Mouse (Mus musculus) CD4-positive, CD25-positive, alpha-beta regulatory T cell, adult 4 months (primary cell): Measurements from ENCODE around the gene Slc6a3. TPM values are rescaled to one million over a fixed set of nuclear protein-coding genes. Genes with fewer than 3 reads are reported as not detected.

ENCODE experiments used
- ATAC-seq: one replicate; pipeline ENCODE4 v1.8.0; 2017
- polyA plus RNA-seq, 2 experiments: library from polyadenylated mRNA; unstranded; fragments of 100-300 nt; shearing (Covaris generic); gene quantifications; one replicate each; pipeline ENCODE4 v1.2.1; 2017

Gene Slc6a3
- polyA plus RNA-seq, 2 experiments from 2014 or later, result not detected

- ATAC-seq, result no peak
Measured at GRCm38 (mm10) chr13:73592546-73592945, 56.0 kb downstream of the Slc6a3 start.

GRCm38 (mm10) chr13:73596276-73596675 is 59.7 kb downstream of the Slc6a3 start:
- ATAC-seq, result no peak

- ATAC-seq, result no peak
Measured at GRCm38 (mm10) chr13:73600217-73600616, 63.7 kb downstream of the Slc6a3 start.

- ATAC-seq, result no peak
Measured at GRCm38 (mm10) chr13:73603046-73603445, 66.5 kb downstream of the Slc6a3 start.

GRCm38 (mm10) chr13:73603522-73604155 is 67.1 kb downstream of the Slc6a3 start, which contains the start of gene Clptm1l:
Gene Clptm1l, plus strand, starts transcription at chr13:73604006.
- ATAC-seq, result peak; percentile 97

- ATAC-seq, result peak; percentile 15
Measured at GRCm38 (mm10) chr13:73604156-73604957, 67.8 kb downstream of the Slc6a3 start.

GRCm38 (mm10) chr13:73618406-73618805 is 81.9 kb downstream of the Slc6a3 start:
- no peak for ATAC-seq

- peak; percentile 72 for ATAC-seq
Measured at GRCm38 (mm10) chr13:73620637-73621036, 84.1 kb downstream of the Slc6a3 start.

- ATAC-seq, result no peak
Measured at GRCm38 (mm10) chr13:73626410-73626744, 89.8 kb downstream of the Slc6a3 start.

- ATAC-seq, result peak; percentile 91
Measured at GRCm38 (mm10) chr13:73626745-73627549, 90.4 kb downstream of the Slc6a3 start, which contains the start of gene Tert. Gene Tert, plus strand, starts transcription at chr13:73626911.

Other genes with a start within 250 kb of the Slc6a3 start
- 100 to 1,000 TPM in 1 of 2 experiments, 10 to 100 TPM in 1; 94.9 to 126 TPM for gene Mrpl36, start 208.2 kb upstream of the Slc6a3 start, polyA plus RNA-seq
- gene Ndufs6, start 208.2 kb upstream of the Slc6a3 start, polyA plus RNA-seq, result 100 to 1,000 TPM; 141 to 144 TPM
- 10 to 100 TPM; 29.0 to 34.0 TPM for gene Lpcat1, start 69.5 kb upstream of the Slc6a3 start, polyA plus RNA-seq
- 10 to 100 TPM; 19.1 to 44.9 TPM for gene Clptm1l, start 67.3 kb downstream of the Slc6a3 start, polyA plus RNA-seq
- gene Tert, start 90.2 kb downstream of the Slc6a3 start, polyA plus RNA-seq, result 1 to 10 TPM; 2.8 to 3.6 TPM
- gene Slc6a18, start 141.3 kb downstream of the Slc6a3 start, polyA plus RNA-seq, result not detected
- gene Slc6a19, start 168.1 kb downstream of the Slc6a3 start, polyA plus RNA-seq, result not detected
- gene Slc12a7, start 196.3 kb downstream of the Slc6a3 start, polyA plus RNA-seq, result 10 to 100 TPM; 37.2 to 50.1 TPM